Mouse (Mus musculus): ENCODE data around the gene Prima1.

GRCm38 (mm10) chr12:103168892-103169291 is 73.1 kb downstream of the Prima1 start:
- TF ChIP-seq GATA1 (IDR thresholded peaks at IDR 0.05; ENCODE audit: borderline replicate concordance, low read length), result no peak
- TF ChIP-seq FLI1 (IDR thresholded peaks at IDR 0.05; ENCODE audit: low read length), result no peak
